Mouse (Mus musculus): ENCODE results near the gene Hyal3. TPM values are rescaled to one million over a fixed set of nuclear protein-coding genes. Genes with fewer than 3 reads are reported as not detected.

Gene Hyal3
- polyA plus RNA-seq, 1 experiment from 2014 or later: 0.96 TPM

- Histone ChIP-seq H3K27me3 (replicated peaks; ENCODE audit: low read depth, poor library complexity, severe bottlenecking) (no peaks in the 10 kb centered on the region), H3K36me3 (replicated peaks) (peaks cover 34% of the 10 kb centered on the region), H3K4me1 (peaks cover 75% of the 10 kb centered on the region), H3K27ac (replicated peaks) (peak overlapping the region; percentile 93; the same call in 1 of the 2 replicates), H3K4me3 (peak overlapping the region; percentile 77; the same call in 1 of the 2 replicates), H3K9me3 (no peaks in the 10 kb centered on the region)
- 92% methylated on average over 14 of the region's 14 CpGs for WGBS
- no peak for DNase-seq (ENCODE audit: low spot score)
These were observed 1.4 kb upstream of the Hyal3 start for GRCm38 (mm10) chr9:107579023-107579900.

GRCm38 (mm10) chr9:107581584-107581983 lies 966 bp downstream of the Hyal3 start:
- Histone ChIP-seq H3K27ac (replicated peaks) (peak overlapping the region; percentile 93), H3K27me3 (replicated peaks; ENCODE audit: low read depth, poor library complexity, severe bottlenecking) (no peaks in the 10 kb centered on the region), H3K36me3 (replicated peaks) (peaks cover 28% of the 10 kb centered on the region), H3K4me3 (peak overlapping the region; percentile 77), H3K9me3 (no peaks in the 10 kb centered on the region), H3K4me1 (peaks cover 62% of the 10 kb centered on the region)
- DNase-seq (ENCODE audit: low spot score): no peak
- 74% methylated on average over 4 of the region's 4 CpGs for WGBS

- peaks cover 57% of the 10 kb centered on the region for H3K4me1 ChIP-seq
- H3K27ac ChIP-seq (replicated peaks): no peak overlapping the region
- no peaks in the 10 kb centered on the region for H3K9me3 ChIP-seq
- 90% methylated on average over 7 of the region's 7 CpGs for WGBS
- peak overlapping the region; percentile 77; the same call in 1 of the 2 replicates for H3K4me3 ChIP-seq
- H3K36me3 ChIP-seq (replicated peaks): peaks cover 28% of the 10 kb centered on the region
- DNase-seq (ENCODE audit: low spot score): no peak
- H3K27me3 ChIP-seq (replicated peaks; ENCODE audit: low read depth, poor library complexity, severe bottlenecking): no peaks in the 10 kb centered on the region
These were observed 2.0 kb downstream of the Hyal3 start for GRCm38 (mm10) chr9:107582509-107583062.

GRCm38 (mm10) chr9:107583174-107583573 lies 2.6 kb downstream of the Hyal3 start:
- H3K27ac ChIP-seq (replicated peaks): no peak overlapping the region

GRCm38 (mm10) chr9:107586504-107586903 lies 5.9 kb downstream of the Hyal3 start:
- Histone ChIP-seq H3K4me3 (peak overlapping the region; percentile 26), H3K27ac (replicated peaks) (no peak overlapping the region; the same call in 1 of the 2 replicates), H3K4me1 (peaks cover 35% of the 10 kb centered on the region), H3K27me3 (replicated peaks; ENCODE audit: low read depth, poor library complexity, severe bottlenecking) (no peaks in the 10 kb centered on the region), H3K36me3 (replicated peaks) (peaks cover 47% of the 10 kb centered on the region), H3K9me3 (no peaks in the 10 kb centered on the region)
- DNase-seq (ENCODE audit: low spot score): no peak
- 93% methylated on average over 5 of the region's 5 CpGs for WGBS

More at GRCm38 (mm10) chr9:107583174-107583573, 2.6 kb downstream of the Hyal3 start:
- Histone ChIP-seq H3K9me3 (no peaks in the 10 kb centered on the region), H3K27me3 (replicated peaks; ENCODE audit: low read depth, poor library complexity, severe bottlenecking) (no peaks in the 10 kb centered on the region), H3K36me3 (replicated peaks) (peaks cover 28% of the 10 kb centered on the region), H3K4me1 (peaks cover 55% of the 10 kb centered on the region), H3K4me3 (no peak overlapping the region)
- no peak for DNase-seq (ENCODE audit: low spot score)
- WGBS: 93% methylated on average over 14 of the region's 14 CpGs

- 14% methylated on average over 46 of the region's 46 CpGs for WGBS
- Histone ChIP-seq H3K27ac (replicated peaks) (peak within 1 kb of the TSS; percentile 84), H3K27me3 (replicated peaks; ENCODE audit: low read depth, poor library complexity, severe bottlenecking) (no peaks in the 10 kb centered on the region), H3K36me3 (replicated peaks) (peaks cover 54% of the 10 kb centered on the region), H3K4me1 (peaks cover 28% of the 10 kb centered on the region), H3K9me3 (no peaks in the 10 kb centered on the region), H3K4me3 (peak within 1 kb of the TSS; percentile 80)
- DNase-seq (ENCODE audit: low spot score): peak; percentile 95
These were observed 6.6 kb downstream of the Hyal3 start, which contains the start of gene Ifrd2 for GRCm38 (mm10) chr9:107586974-107587832. Gene Ifrd2, plus strand, starts transcription at chr9:107587642.

GRCm38 (mm10) chr9:107587833-107588639 lies 7.4 kb downstream of the Hyal3 start:
- no peaks in the 10 kb centered on the region for H3K27me3 ChIP-seq (replicated peaks; ENCODE audit: low read depth, poor library complexity, severe bottlenecking)
- no peaks in the 10 kb centered on the region for H3K9me3 ChIP-seq
- no peak for DNase-seq (ENCODE audit: low spot score)
- H3K27ac ChIP-seq (replicated peaks): peak overlapping the region; percentile 84
- WGBS: 6% methylated on average over 33 of the region's 33 CpGs
- H3K36me3 ChIP-seq (replicated peaks): peaks cover 55% of the 10 kb centered on the region
- H3K4me3 ChIP-seq: peak overlapping the region; percentile 80
- peaks cover 21% of the 10 kb centered on the region for H3K4me1 ChIP-seq

GRCm38 (mm10) chr9:107590058-107590772 lies 9.6 kb downstream of the Hyal3 start:
- no peak overlapping the region for H3K27ac ChIP-seq (replicated peaks)
- 93% methylated on average over 25 of the region's 25 CpGs for WGBS
- peaks cover 63% of the 10 kb centered on the region for H3K36me3 ChIP-seq (replicated peaks)
- no peak for DNase-seq (ENCODE audit: low spot score)
- no peaks in the 10 kb centered on the region for H3K9me3 ChIP-seq
- 0 out of 2 replicates have a peak overlapping the region, but pooled peaks have one; percentile 8 for H3K4me3 ChIP-seq
- peaks cover 21% of the 10 kb centered on the region for H3K4me1 ChIP-seq
- no peaks in the 10 kb centered on the region for H3K27me3 ChIP-seq (replicated peaks; ENCODE audit: low read depth, poor library complexity, severe bottlenecking)

- H3K36me3 ChIP-seq (replicated peaks): peaks cover 62% of the 10 kb centered on the region
These were observed 10.1 kb downstream of the Hyal3 start for GRCm38 (mm10) chr9:107590773-107591060.

GRCm38 (mm10) chr9:107593101-107593976 lies 12.7 kb downstream of the Hyal3 start:
- DNase-seq (ENCODE audit: low spot score): no peak
- 84% methylated on average over 11 of the region's 11 CpGs for WGBS
- H3K4me1 ChIP-seq: peaks cover 11% of the 10 kb centered on the region
- no peaks in the 10 kb centered on the region for H3K27me3 ChIP-seq (replicated peaks; ENCODE audit: low read depth, poor library complexity, severe bottlenecking)
- no peaks in the 10 kb centered on the region for H3K9me3 ChIP-seq
- H3K27ac ChIP-seq (replicated peaks): no peak overlapping the region
- H3K36me3 ChIP-seq (replicated peaks): peaks cover 62% of the 10 kb centered on the region
- no peak overlapping the region for H3K4me3 ChIP-seq

More at GRCm38 (mm10) chr9:107590773-107591060, 10.1 kb downstream of the Hyal3 start:
- no peaks in the 10 kb centered on the region for H3K27me3 ChIP-seq (replicated peaks; ENCODE audit: low read depth, poor library complexity, severe bottlenecking)
- H3K4me1 ChIP-seq: peaks cover 21% of the 10 kb centered on the region
- H3K4me3 ChIP-seq: no peak overlapping the region; the same call in 1 of the 2 replicates
- H3K9me3 ChIP-seq: no peaks in the 10 kb centered on the region
- WGBS: 94% methylated on average over 6 of the region's 6 CpGs
- no peak for DNase-seq (ENCODE audit: low spot score)
- H3K27ac ChIP-seq (replicated peaks): no peak overlapping the region

Data from embryonic facial prominence, embryonic 10.5 days (tissue).